Mouse (Mus musculus): ENCODE measurements around the gene Fam207a. TPM values are rescaled to one million over a fixed set of nuclear protein-coding genes. Genes with fewer than 3 reads are reported as not detected.
A peak's percentile ranks its signal among the peaks of the same experiment; 100 is the strongest.

Fam207a gene
- total RNA-seq, 1 experiment, result 33.6 TPM

- H3K9ac ChIP-seq (ENCODE audit: insufficient read depth, low read depth, low read length, poor library complexity, severe bottlenecking), result no peak overlapping the region
- peaks cover 0 to 10% of the 10 kb centered on the region in 2 experiments; a peak in 2 of 4 replicates for H3K4me1 ChIP-seq (ENCODE audit: control insufficient read depth in 2 of 2, insufficient read depth in 2 of 2, low read length in 2 of 2, poor library complexity in 1 of 2)
- DNase-seq (ENCODE audit: low read depth, low spot score), result no peak
- in situ Hi-C loops (cut with MboI; ENCODE audit: low sequenced_read_pairs in 2 of 2, unreplicated experiment in 2 of 2), result no loop called here
- TF ChIP-seq HCFC1 (IDR thresholded peaks at IDR 0.05; ENCODE audit: borderline replicate concordance, insufficient read depth, low read length) (no peak), MAFK (IDR thresholded peaks at IDR 0.05; ENCODE audit: insufficient read depth, low read depth, low read length) (no peak), CHD2 (IDR thresholded peaks at IDR 0.05; ENCODE audit: low read depth, low read length) (no peak), ZC3H11A (IDR thresholded peaks at IDR 0.05; ENCODE audit: borderline replicate concordance, low read depth, low read length) (no peak)
- H3K36me3 ChIP-seq (ENCODE audit: control insufficient read depth, insufficient read depth, low read length, poor library complexity, severe bottlenecking), result no peaks in the 10 kb centered on the region
- no peak overlapping the region for H3K27ac ChIP-seq (ENCODE audit: insufficient read depth, low read depth, low read length, poor library complexity, severe bottlenecking)
- no peaks in the 10 kb centered on the region for H3K9me3 ChIP-seq (ENCODE audit: control insufficient read depth, insufficient read depth, low read depth, low read length)
- H3K4me3 ChIP-seq (ENCODE audit: insufficient read depth in 1 of 2, low read depth in 1 of 2, low read length in 2 of 2, poor library complexity in 1 of 2, severe bottlenecking in 1 of 2), result peak overlapping the region; percentile 32 to 56
These were observed 6.6 kb upstream of the Fam207a start for GRCm38 (mm10) chr10:77522021-77522731.

- TF ChIP-seq CHD2 (IDR thresholded peaks at IDR 0.05; ENCODE audit: low read depth, low read length) (no peak), ZC3H11A (IDR thresholded peaks at IDR 0.05; ENCODE audit: borderline replicate concordance, low read depth, low read length) (no peak), HCFC1 (IDR thresholded peaks at IDR 0.05; ENCODE audit: borderline replicate concordance, insufficient read depth, low read length) (no peak), MAFK (IDR thresholded peaks at IDR 0.05; ENCODE audit: insufficient read depth, low read depth, low read length) (no peak), ZNF384 (IDR thresholded peaks at IDR 0.05; ENCODE audit: low read depth, low read length) (no peak)
- peaks cover 0 to 11% of the 10 kb centered on the region in 2 experiments; a peak in 2 of 4 replicates for H3K4me1 ChIP-seq (ENCODE audit: control insufficient read depth in 2 of 2, insufficient read depth in 2 of 2, low read length in 2 of 2, poor library complexity in 1 of 2)
- no peak overlapping the region for H3K4me3 ChIP-seq (ENCODE audit: insufficient read depth in 1 of 2, low read depth in 1 of 2, low read length in 2 of 2, poor library complexity in 1 of 2, severe bottlenecking in 1 of 2)
- in situ Hi-C loops (cut with MboI; ENCODE audit: low sequenced_read_pairs in 2 of 2, unreplicated experiment in 2 of 2), result no loop called here
- no peak for DNase-seq (ENCODE audit: low read depth, low spot score)
- no peak overlapping the region for H3K9ac ChIP-seq (ENCODE audit: insufficient read depth, low read depth, low read length, poor library complexity, severe bottlenecking)
- no peaks in the 10 kb centered on the region for H3K9me3 ChIP-seq (ENCODE audit: control insufficient read depth, insufficient read depth, low read depth, low read length)
- H3K27ac ChIP-seq (ENCODE audit: insufficient read depth, low read depth, low read length, poor library complexity, severe bottlenecking), result no peak overlapping the region
- H3K36me3 ChIP-seq (ENCODE audit: control insufficient read depth, insufficient read depth, low read length, poor library complexity, severe bottlenecking), result no peaks in the 10 kb centered on the region
These were observed 4.9 kb upstream of the Fam207a start for GRCm38 (mm10) chr10:77520497-77520896.

- in situ Hi-C loops (cut with MboI; ENCODE audit: low sequenced_read_pairs in 2 of 2, unreplicated experiment in 2 of 2), result no loop called here
- TF ChIP-seq ZNF384 (IDR thresholded peaks at IDR 0.05; ENCODE audit: low read depth, low read length) (no peak), ZC3H11A (IDR thresholded peaks at IDR 0.05; ENCODE audit: borderline replicate concordance, low read depth, low read length) (no peak), CHD2 (IDR thresholded peaks at IDR 0.05; ENCODE audit: low read depth, low read length) (no peak), MAFK (IDR thresholded peaks at IDR 0.05; ENCODE audit: insufficient read depth, low read depth, low read length) (no peak), HCFC1 (IDR thresholded peaks at IDR 0.05; ENCODE audit: borderline replicate concordance, insufficient read depth, low read length) (no peak)
- no peaks in the 10 kb centered on the region for H3K9me3 ChIP-seq (ENCODE audit: control insufficient read depth, insufficient read depth, low read depth, low read length)
- peaks cover 0 to 13% of the 10 kb centered on the region in 2 experiments; a peak in 2 of 4 replicates for H3K4me1 ChIP-seq (ENCODE audit: control insufficient read depth in 2 of 2, insufficient read depth in 2 of 2, low read length in 2 of 2, poor library complexity in 1 of 2)
- H3K9ac ChIP-seq (ENCODE audit: insufficient read depth, low read depth, low read length, poor library complexity, severe bottlenecking), result no peak overlapping the region
- DNase-seq (ENCODE audit: low read depth, low spot score), result no peak
- H3K4me3 ChIP-seq (ENCODE audit: insufficient read depth in 1 of 2, low read depth in 1 of 2, low read length in 2 of 2, poor library complexity in 1 of 2, severe bottlenecking in 1 of 2), result no peak overlapping the region
- peaks cover 3% of the 10 kb centered on the region; the same call in 1 of the 2 replicates for H3K36me3 ChIP-seq (ENCODE audit: control insufficient read depth, insufficient read depth, low read length, poor library complexity, severe bottlenecking)
- no peak overlapping the region for H3K27ac ChIP-seq (ENCODE audit: insufficient read depth, low read depth, low read length, poor library complexity, severe bottlenecking)
These were observed 3.6 kb upstream of the Fam207a start for GRCm38 (mm10) chr10:77519191-77519590.

- DNase-seq (ENCODE audit: low read depth, low spot score), result no peak
- H3K9ac ChIP-seq (ENCODE audit: insufficient read depth, low read depth, low read length, poor library complexity, severe bottlenecking), result no peak overlapping the region
- H3K27ac ChIP-seq (ENCODE audit: insufficient read depth, low read depth, low read length, poor library complexity, severe bottlenecking), result no peak overlapping the region
- no peak overlapping the region for H3K4me3 ChIP-seq (ENCODE audit: insufficient read depth in 1 of 2, low read depth in 1 of 2, low read length in 2 of 2, poor library complexity in 1 of 2, severe bottlenecking in 1 of 2)
- no peak for TF ChIP-seq ZNF384 (IDR thresholded peaks at IDR 0.05; ENCODE audit: low read depth, low read length)
- no peak for TF ChIP-seq HCFC1 (IDR thresholded peaks at IDR 0.05; ENCODE audit: borderline replicate concordance, insufficient read depth, low read length)
- TF ChIP-seq CHD2 (IDR thresholded peaks at IDR 0.05; ENCODE audit: low read depth, low read length), result no peak
- no peak for TF ChIP-seq MAFK (IDR thresholded peaks at IDR 0.05; ENCODE audit: insufficient read depth, low read depth, low read length)
- no peak for TF ChIP-seq ZC3H11A (IDR thresholded peaks at IDR 0.05; ENCODE audit: borderline replicate concordance, low read depth, low read length)
- in situ Hi-C loops (cut with MboI; ENCODE audit: low sequenced_read_pairs in 2 of 2, unreplicated experiment in 2 of 2), result no loop called here
- peaks cover 0 to 9% of the 10 kb centered on the region in 2 experiments; a peak in 2 of 4 replicates for H3K4me1 ChIP-seq (ENCODE audit: control insufficient read depth in 2 of 2, insufficient read depth in 2 of 2, low read length in 2 of 2, poor library complexity in 1 of 2)
- H3K9me3 ChIP-seq (ENCODE audit: control insufficient read depth, insufficient read depth, low read depth, low read length), result no peaks in the 10 kb centered on the region
- peaks cover 9% of the 10 kb centered on the region for H3K36me3 ChIP-seq (ENCODE audit: control insufficient read depth, insufficient read depth, low read length, poor library complexity, severe bottlenecking)
These were observed 2.2 kb upstream of the Fam207a start for GRCm38 (mm10) chr10:77517801-77518200.
